Mouse (Mus musculus) lung, postnatal 0 days (tissue): Measurements from ENCODE around the gene Olfr1212. TPM values are rescaled to one million over a fixed set of nuclear protein-coding genes. Genes with fewer than 3 reads are reported as not detected.

ENCODE experiments used
- ATAC-seq: fragments of 200-750 bp; cut with Nextera tagmentation; 2 replicates; pipeline ENCODE4 v1.8.0; 2017; ENCODE audit warnings: moderate library complexity
- DNase-seq: peaks from one replicate; pipeline ENCODE4 v3.0.0-alpha.2; 2016; ENCODE audit warnings: low spot score
- H3K27ac ChIP-seq: fragments of 300-500 bp; sonication (generic); 2 replicates; pipeline ENCODE4 v1.5.1; 2014; ENCODE audit warnings: antibody characterized with exemption, mild to moderate bottlenecking, low read length, mixed read lengths
- H3K27me3 ChIP-seq: fragments of 300-500 bp; sonication (generic); replicated peaks from 2 replicates; pipeline ENCODE4 v1.6.1; 2014; ENCODE audit warnings: low read length, mixed read lengths; ENCODE audit not compliant: insufficient read depth
- H3K36me3 ChIP-seq: fragments of 300-500 bp; sonication (generic); 2 replicates; pipeline ENCODE4 v1.6.1; 2014; ENCODE audit warnings: low read length, mixed read lengths; ENCODE audit not compliant: insufficient read depth
- H3K4me1 ChIP-seq: fragments of 300-500 bp; sonication (generic); 2 replicates; pipeline ENCODE4 v1.6.1; 2014; ENCODE audit warnings: antibody characterized with exemption, low read depth, low read length, mixed read lengths; ENCODE audit not compliant: insufficient read depth
- H3K4me2 ChIP-seq: fragments of 300-500 bp; sonication (generic); replicated peaks from 2 replicates; pipeline ENCODE4 v1.6.1; 2014; ENCODE audit warnings: low read depth, mild to moderate bottlenecking, low read length, moderate library complexity, mixed read lengths
- H3K4me3 ChIP-seq: fragments of 300-500 bp; sonication (generic); 2 replicates; pipeline ENCODE4 v1.5.1; 2014; ENCODE audit warnings: low read depth, low read length
- H3K9ac ChIP-seq: fragments of 300-500 bp; sonication (generic); replicated peaks from 2 replicates; pipeline ENCODE4 v1.6.1; 2014; ENCODE audit warnings: low read depth, mild to moderate bottlenecking
- H3K9me3 ChIP-seq: fragments of 300-500 bp; sonication (generic); 2 replicates; pipeline ENCODE4 v1.6.1; 2016; ENCODE audit warnings: low read length, mixed read lengths
- CTCF ChIP-seq: IDR thresholded peaks from 2 replicates; pipeline ENCODE4 v1.5.1; 2016; ENCODE audit warnings: antibody characterized with exemption, mild to moderate bottlenecking
- EP300 ChIP-seq: IDR thresholded peaks from 2 replicates; pipeline ENCODE4 v1.6.1; 2016; ENCODE audit warnings: antibody characterized with exemption, mild to moderate bottlenecking, control low read depth
- WGBS: fragments of 180-500 bp; shearing (Covaris S2); extraction: QIAGEN DNeasy Blood & Tissue Kit; methylation state at CpG from one replicate; pipeline ENCODE4 v1.1.7; 2014; 5-methylcytosine and 5-hydroxymethylcytosine counted together
- polyA plus RNA-seq: library from polyadenylated mRNA; unstranded; fragments of >200 nt; fragmentation: Nextera tagmentation; extraction: Ambion mirVana; gene quantifications from 2 replicates; pipeline ENCODE4 v1.2.1, GENCODE M21; 2015

The Olfr1212 gene
- not detected in 2 replicates for polyA plus RNA-seq

GRCm38 (mm10) chr2:88953669-88954068 is at the start of gene Olfr1212:
Gene Olfr1212, plus strand, starts transcription at chr2:88953969.
- no peak for DNase-seq
- Histone ChIP-seq H3K4me2 (no peak within 1 kb of the TSS), H3K4me1 (no peaks in the 10 kb centered on the region), H3K9ac (no peak within 1 kb of the TSS), H3K9me3 (no peaks in the 10 kb centered on the region), H3K36me3 (no peaks in the 10 kb centered on the region), H3K27me3 (no peaks in the 10 kb centered on the region), H3K27ac (no peak within 1 kb of the TSS), H3K4me3 (no peak within 1 kb of the TSS)
- TF ChIP-seq EP300 (no peak), CTCF (no peak)
- ATAC-seq: no peak

- TF ChIP-seq EP300: no peak
- TF ChIP-seq CTCF: no peak
- ATAC-seq (no peak), DNase-seq (no peak)
- no peaks in the 10 kb centered on the region for H3K4me1 ChIP-seq
- no peaks in the 10 kb centered on the region for H3K36me3 ChIP-seq
- H3K27ac ChIP-seq: no peak within 1 kb of the TSS
- 80% methylated on average over 3 of the region's 3 CpGs for WGBS
- H3K9ac ChIP-seq: no peak within 1 kb of the TSS
- H3K9me3 ChIP-seq: no peaks in the 10 kb centered on the region
- no peaks in the 10 kb centered on the region for H3K27me3 ChIP-seq
- H3K4me3 ChIP-seq: no peak within 1 kb of the TSS
- H3K4me2 ChIP-seq: no peak within 1 kb of the TSS
Measured at GRCm38 (mm10) chr2:88915057-88915456, 38.7 kb upstream of the Olfr1212 start, which contains the start of gene Olfr1209. Gene Olfr1209, minus strand, starts transcription at chr2:88915157.

GRCm38 (mm10) chr2:88938011-88938410 is 15.8 kb upstream of the Olfr1212 start, which contains the start of gene Olfr1211:
Gene Olfr1211, minus strand, starts transcription at chr2:88938111.
- TF ChIP-seq CTCF (no peak), EP300 (no peak)
- Histone ChIP-seq H3K27ac (no peak within 1 kb of the TSS), H3K27me3 (no peaks in the 10 kb centered on the region), H3K36me3 (no peaks in the 10 kb centered on the region), H3K4me1 (no peaks in the 10 kb centered on the region), H3K4me3 (no peak within 1 kb of the TSS), H3K9me3 (no peaks in the 10 kb centered on the region), H3K9ac (no peak within 1 kb of the TSS), H3K4me2 (no peak within 1 kb of the TSS)
- ATAC-seq (no peak), DNase-seq (no peak)
- WGBS: 81% methylated on average over 1 of the region's 1 CpGs

- no peak for ATAC-seq
- WGBS: 78% methylated on average over 1 of the region's 1 CpGs
- Histone ChIP-seq H3K36me3 (no peaks in the 10 kb centered on the region), H3K27ac (no peak within 1 kb of the TSS), H3K27me3 (no peaks in the 10 kb centered on the region), H3K9me3 (no peaks in the 10 kb centered on the region), H3K4me2 (no peak within 1 kb of the TSS), H3K4me1 (no peaks in the 10 kb centered on the region), H3K9ac (no peak within 1 kb of the TSS), H3K4me3 (no peak within 1 kb of the TSS)
- TF ChIP-seq EP300: no peak
- DNase-seq: no peak
Measured at GRCm38 (mm10) chr2:88980181-88980580, 26.4 kb downstream of the Olfr1212 start, which contains the start of gene Gm13762. Gene Gm13762, minus strand, starts transcription at chr2:88980281.

GRCm38 (mm10) chr2:88992553-88992952 is 38.8 kb downstream of the Olfr1212 start, which contains the start of gene Olfr1214:
Gene Olfr1214, minus strand, starts transcription at chr2:88992653.
- no peak for TF ChIP-seq EP300
- no peak for TF ChIP-seq CTCF
- no peak within 1 kb of the TSS for H3K4me3 ChIP-seq
- no peaks in the 10 kb centered on the region for H3K4me1 ChIP-seq
- DNase-seq (no peak), ATAC-seq (no peak)
- H3K36me3 ChIP-seq: no peaks in the 10 kb centered on the region
- H3K4me2 ChIP-seq: no peak within 1 kb of the TSS
- H3K9me3 ChIP-seq: no peaks in the 10 kb centered on the region
- H3K9ac ChIP-seq: no peak within 1 kb of the TSS
- WGBS: 70% methylated on average over 1 of the region's 1 CpGs
- H3K27me3 ChIP-seq: no peaks in the 10 kb centered on the region
- no peak within 1 kb of the TSS for H3K27ac ChIP-seq

- H3K27me3 ChIP-seq: no peaks in the 10 kb centered on the region
- ATAC-seq: no peak
- WGBS: 38% methylated on average over 2 of the region's 2 CpGs
Measured at GRCm38 (mm10) chr2:89006873-89007272, 53.1 kb downstream of the Olfr1212 start, which contains the start of gene Olfr1215. Gene Olfr1215, minus strand, starts transcription at chr2:89006973.

More at GRCm38 (mm10) chr2:89006873-89007272, 53.1 kb downstream of the Olfr1212 start, which contains the start of gene Olfr1215:
- no peaks in the 10 kb centered on the region for H3K4me1 ChIP-seq
- H3K9ac ChIP-seq: no peak within 1 kb of the TSS
- no peaks in the 10 kb centered on the region for H3K36me3 ChIP-seq
- DNase-seq: no peak
- no peak within 1 kb of the TSS for H3K27ac ChIP-seq
- H3K4me3 ChIP-seq: no peak within 1 kb of the TSS
- no peak within 1 kb of the TSS for H3K4me2 ChIP-seq
- no peaks in the 10 kb centered on the region for H3K9me3 ChIP-seq
- no peak for TF ChIP-seq EP300

Other genes starting within 250 kb of the Olfr1212 start
- not detected in 2 replicates for gene Olfr1196, start 249.4 kb upstream of the Olfr1212 start, polyA plus RNA-seq
- gene Olfr1197, start 221.6 kb upstream of the Olfr1212 start, polyA plus RNA-seq: not detected in 2 replicates
- not detected in 2 replicates for gene Olfr1198, start 202.6 kb upstream of the Olfr1212 start, polyA plus RNA-seq
- not detected in 2 replicates for gene Olfr1199, start 193.5 kb upstream of the Olfr1212 start, polyA plus RNA-seq
- not detected in 2 replicates for gene Olfr1200, start 183.5 kb upstream of the Olfr1212 start, polyA plus RNA-seq
- gene Olfr1201, start 160.9 kb upstream of the Olfr1212 start, polyA plus RNA-seq: not detected in 2 replicates
- not detected in 2 replicates for gene Olfr1202, start 139.5 kb upstream of the Olfr1212 start, polyA plus RNA-seq
- not detected in 2 replicates for gene Olfr1205, start 124.2 kb upstream of the Olfr1212 start, polyA plus RNA-seq
- not detected in 2 replicates for gene Olfr1204, start 104.7 kb upstream of the Olfr1212 start, polyA plus RNA-seq
- not detected in 2 replicates for gene Olfr1206, start 90.7 kb upstream of the Olfr1212 start, polyA plus RNA-seq
- gene Olfr1208, start 51.7 kb upstream of the Olfr1212 start, polyA plus RNA-seq: not detected in 2 replicates
- gene Olfr1209, start 38.8 kb upstream of the Olfr1212 start, polyA plus RNA-seq: not detected in 2 replicates
- not detected in 2 replicates for gene Olfr1211, start 15.9 kb upstream of the Olfr1212 start, polyA plus RNA-seq
- not detected in 2 replicates for gene Gm13762, start 26.3 kb downstream of the Olfr1212 start, polyA plus RNA-seq
- not detected in 2 replicates for gene Olfr1214, start 38.7 kb downstream of the Olfr1212 start, polyA plus RNA-seq
- gene Olfr1215, start 53.0 kb downstream of the Olfr1212 start, polyA plus RNA-seq: not detected in 2 replicates
- not detected in 2 replicates for gene Olfr1216, start 64.4 kb downstream of the Olfr1212 start, polyA plus RNA-seq
- not detected in 2 replicates for gene Olfr1217, start 78.1 kb downstream of the Olfr1212 start, polyA plus RNA-seq
- not detected in 2 replicates for gene Olfr1218, start 107.2 kb downstream of the Olfr1212 start, polyA plus RNA-seq
- gene Olfr1219, start 129.5 kb downstream of the Olfr1212 start, polyA plus RNA-seq: not detected in 2 replicates
- not detected in 2 replicates for gene Olfr1220, start 152.9 kb downstream of the Olfr1212 start, polyA plus RNA-seq
- not detected in 2 replicates for gene Olfr1221, start 163.3 kb downstream of the Olfr1212 start, polyA plus RNA-seq
- not detected in 2 replicates for gene Olfr1222, start 179.1 kb downstream of the Olfr1212 start, polyA plus RNA-seq
- gene Olfr1223, start 197.6 kb downstream of the Olfr1212 start, polyA plus RNA-seq: not detected in 2 replicates
- gene Olfr1224-ps1, start 210.1 kb downstream of the Olfr1212 start, polyA plus RNA-seq: not detected in 2 replicates
- not detected in 2 replicates for gene Olfr1225, start 220.7 kb downstream of the Olfr1212 start, polyA plus RNA-seq
- not detected in 2 replicates for gene Olfr1226, start 246.1 kb downstream of the Olfr1212 start, polyA plus RNA-seq